Mouse (Mus musculus) hindbrain, embryonic 10.5 days (tissue): ENCODE measurements around the gene Litaf. TPM values are rescaled to one million over a fixed set of nuclear protein-coding genes. Genes with fewer than 3 reads are reported as not detected.
A peak's percentile ranks its signal among the peaks of the same experiment; 100 is the strongest.

Experiments used
- DNase-seq: peaks from one replicate; pipeline ENCODE4 v3.0.0-alpha.2; 2017; ENCODE audit warnings: low spot score
- H3K27ac ChIP-seq: fragments of 300-500 bp; sonication (generic); 2 replicates; pipeline ENCODE4 v1.5.1; 2016; ENCODE audit warnings: mild to moderate bottlenecking, moderate library complexity
- H3K27me3 ChIP-seq: fragments of 300-500 bp; sonication (generic); 2 replicates; pipeline ENCODE4 v1.6.1; 2016; ENCODE audit warnings: mild to moderate bottlenecking; ENCODE audit not compliant: poor library complexity, insufficient read depth, severe bottlenecking
- H3K36me3 ChIP-seq: fragments of 300-500 bp; sonication (generic); 2 replicates; pipeline ENCODE4 v1.6.1; 2016; ENCODE audit warnings: mild to moderate bottlenecking, moderate library complexity
- H3K4me1 ChIP-seq: fragments of 300-500 bp; sonication (generic); replicated peaks from 2 replicates; pipeline ENCODE4 v1.6.1; 2016; ENCODE audit warnings: mild to moderate bottlenecking
- H3K4me3 ChIP-seq: fragments of 300-500 bp; sonication (generic); 2 replicates; pipeline ENCODE4 v1.5.1; 2016; ENCODE audit warnings: mild to moderate bottlenecking, moderate library complexity
- H3K9me3 ChIP-seq: fragments of 300-500 bp; sonication (generic); 2 replicates; pipeline ENCODE4 v1.6.1; 2016; ENCODE audit warnings: mild to moderate bottlenecking, moderate library complexity
- WGBS: fragments of 180-500 bp; shearing (Covaris S2); methylation state at CpG from one replicate; pipeline ENCODE4 v1.1.7; 2016; 5-methylcytosine and 5-hydroxymethylcytosine counted together
- polyA plus RNA-seq: library from polyadenylated mRNA; unstranded; fragments of >200 nt; fragmentation: Nextera tagmentation; extraction: Ambion mirVana; gene quantifications from 2 replicates; pipeline ENCODE4 v1.2.1, GENCODE M21; 2016

Gene Litaf
- polyA plus RNA-seq, 1 experiment from 2014 or later: 88.8 TPM

DNA sequence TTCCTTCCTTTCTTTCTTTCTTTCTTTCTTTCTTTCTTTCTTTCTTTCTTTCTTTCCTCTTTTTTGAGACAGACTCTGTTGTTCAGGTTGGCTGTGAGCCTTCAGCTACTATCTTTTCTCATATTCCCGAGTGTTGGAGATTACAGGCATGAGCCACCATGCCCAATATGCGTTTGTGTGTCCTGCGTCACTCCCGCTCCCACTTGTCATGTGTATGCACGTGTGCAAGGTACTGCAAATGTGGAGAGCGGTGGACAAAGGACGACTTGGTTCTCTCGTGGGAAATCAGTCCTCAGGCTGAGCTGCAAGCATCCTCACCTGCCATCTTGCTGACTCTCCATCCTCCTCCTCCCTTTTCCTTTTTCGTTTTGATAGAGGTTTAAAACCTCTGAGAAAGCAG is 30.7 kb downstream of the Litaf start:
- Histone ChIP-seq H3K4me1 (peaks cover 8% of the 10 kb centered on the region; the same call in 1 of the 2 replicates), H3K9me3 (no peaks in the 10 kb centered on the region), H3K27me3 (no peaks in the 10 kb centered on the region), H3K36me3 (no peaks in the 10 kb centered on the region), H3K27ac (no peak overlapping the region), H3K4me3 (no peak overlapping the region)
- WGBS: 85% methylated on average over 9 of the region's 9 CpGs
- no peak for DNase-seq

DNA sequence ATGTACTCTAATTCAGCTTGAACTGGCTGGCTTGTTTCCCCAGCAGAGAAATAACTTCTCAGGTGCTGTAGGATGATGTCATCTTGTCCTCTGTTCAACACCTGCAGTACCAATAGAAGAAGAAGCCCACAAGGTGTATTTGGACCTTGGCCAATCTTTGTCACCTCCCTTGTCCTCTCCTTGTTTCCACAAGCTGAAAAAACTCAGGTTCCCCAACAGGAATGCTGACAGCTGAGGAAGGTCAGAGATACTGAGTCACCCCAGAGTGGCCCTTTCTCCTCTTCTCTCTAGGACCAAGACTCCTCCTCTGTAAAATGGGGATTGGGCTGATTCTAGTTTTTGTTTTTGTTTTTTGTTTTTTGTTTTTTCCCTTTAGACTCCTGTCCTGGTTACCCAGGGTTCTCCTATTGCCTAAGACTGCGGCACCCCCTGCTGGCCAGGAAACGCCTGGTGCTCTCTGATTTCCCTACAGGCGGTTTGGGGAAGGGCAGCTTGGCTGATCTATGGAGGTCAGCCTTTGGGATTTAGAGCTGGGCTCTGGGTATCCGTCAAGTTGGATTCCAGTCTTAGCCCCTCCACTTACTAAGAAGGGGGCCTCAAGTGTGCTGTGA is 31.7 kb downstream of the Litaf start:
- Histone ChIP-seq H3K27me3 (no peaks in the 10 kb centered on the region), H3K27ac (peak overlapping the region; percentile 24; the same call in 1 of the 2 replicates), H3K4me1 (peaks cover 8% of the 10 kb centered on the region; the same call in 1 of the 2 replicates), H3K4me3 (no peak overlapping the region), H3K9me3 (no peaks in the 10 kb centered on the region), H3K36me3 (no peaks in the 10 kb centered on the region)
- WGBS: 2% methylated on average over 4 of the region's 4 CpGs
- DNase-seq: peak; percentile 85

DNA sequence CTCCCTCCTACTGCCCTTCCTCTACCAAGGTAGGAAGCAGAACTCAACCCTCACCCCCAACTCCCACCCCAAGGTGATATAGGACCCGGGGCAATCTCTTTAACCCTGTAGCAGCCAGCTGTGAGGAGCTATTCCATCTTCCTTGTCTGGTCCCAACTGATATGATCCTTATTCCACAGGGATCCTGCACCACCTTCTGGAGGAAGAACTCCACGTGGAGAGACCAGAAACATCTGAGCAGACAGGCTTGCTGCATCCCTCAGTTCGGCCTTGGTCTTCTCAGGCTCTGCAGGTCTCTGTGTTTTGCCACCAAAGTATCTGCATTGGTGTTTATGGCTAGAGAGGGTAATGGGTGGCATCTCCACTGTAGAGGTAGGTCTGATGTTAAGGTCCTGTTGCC is 34.6 kb downstream of the Litaf start:
- Histone ChIP-seq H3K27ac (no peak overlapping the region), H3K9me3 (no peaks in the 10 kb centered on the region), H3K36me3 (no peaks in the 10 kb centered on the region), H3K4me1 (peaks cover 6% of the 10 kb centered on the region; the same call in 1 of the 2 replicates), H3K4me3 (no peak overlapping the region), H3K27me3 (no peaks in the 10 kb centered on the region)
- no peak for DNase-seq
- WGBS: 70% methylated on average over 3 of the region's 3 CpGs

DNA sequence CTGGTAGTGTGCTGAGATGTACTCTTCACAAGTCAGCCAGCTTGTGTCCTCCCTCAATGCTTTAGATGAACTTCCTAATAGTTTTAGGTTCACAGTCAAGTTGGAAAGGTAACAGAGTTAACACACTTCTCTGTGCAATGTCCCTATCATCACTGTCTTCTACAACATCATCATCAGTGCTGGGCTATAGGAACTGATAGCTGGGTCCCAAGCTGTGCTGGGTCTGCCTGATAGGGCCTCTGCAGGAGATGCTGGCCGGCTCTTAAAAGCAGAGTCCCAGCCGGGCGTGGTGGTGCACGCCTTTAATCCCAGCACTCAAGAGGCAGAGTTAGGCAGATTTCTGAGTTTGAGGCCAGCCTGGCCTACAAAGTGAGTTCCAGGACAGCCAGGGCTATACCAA is 35.1 kb downstream of the Litaf start:
- 85% methylated on average over 4 of the region's 4 CpGs for WGBS
- H3K36me3 ChIP-seq: no peaks in the 10 kb centered on the region
- peaks cover 1% of the 10 kb centered on the region; the same call in 1 of the 2 replicates for H3K4me1 ChIP-seq

DNA sequence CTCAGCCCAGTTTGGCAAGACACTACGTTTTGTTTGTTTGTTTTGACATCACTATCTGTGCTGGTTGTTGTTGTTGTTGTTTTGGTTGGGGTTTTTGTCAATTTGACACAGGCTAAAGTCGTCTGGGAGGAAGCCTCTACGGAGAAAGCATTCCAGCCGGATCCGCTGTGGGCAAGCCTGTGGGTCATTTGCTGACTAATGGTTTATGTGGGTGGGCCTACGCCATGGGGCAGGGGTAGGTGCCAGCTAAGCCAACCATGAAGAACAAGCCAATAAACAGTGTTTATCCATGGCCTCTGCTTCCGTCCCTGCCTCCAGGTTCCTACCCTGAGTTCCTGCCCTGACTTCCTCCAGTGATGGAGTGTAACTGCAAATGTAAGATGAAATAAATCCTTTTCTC is 37.8 kb downstream of the Litaf start:
- H3K27ac ChIP-seq: no peak overlapping the region
- no peak overlapping the region for H3K4me3 ChIP-seq
- no peaks in the 10 kb centered on the region for H3K9me3 ChIP-seq
- no peaks in the 10 kb centered on the region for H3K36me3 ChIP-seq
- H3K27me3 ChIP-seq: no peaks in the 10 kb centered on the region
- WGBS: 87% methylated on average over 7 of the region's 7 CpGs
- H3K4me1 ChIP-seq: 0 out of 2 replicates have a peak, but pooled peaks cover 3% of the 10 kb centered on the region
- DNase-seq: no peak

More for the DNA sequence above, 35.1 kb downstream of the Litaf start:
- H3K27me3 ChIP-seq: no peaks in the 10 kb centered on the region
- no peak for DNase-seq
- no peak overlapping the region for H3K27ac ChIP-seq
- H3K4me3 ChIP-seq: no peak overlapping the region
- H3K9me3 ChIP-seq: no peaks in the 10 kb centered on the region

DNA sequence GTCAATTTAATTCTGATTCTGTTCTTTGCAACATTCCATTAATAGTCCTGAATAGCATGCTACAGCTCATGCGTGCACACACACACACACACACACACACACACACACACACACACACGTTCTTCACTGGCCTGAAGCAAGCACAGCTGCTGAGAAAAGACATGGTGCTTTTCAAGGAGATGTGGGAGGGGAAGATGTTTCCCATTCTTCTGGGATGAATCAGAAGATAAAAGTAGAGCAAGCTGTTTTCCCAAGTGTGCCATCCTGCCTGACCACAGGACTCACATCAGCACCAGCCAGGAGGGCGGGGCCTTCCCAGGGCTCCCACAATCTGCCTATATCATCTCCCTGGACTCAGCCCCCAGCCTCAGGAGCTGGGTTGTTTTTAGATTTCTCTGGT is 41.1 kb downstream of the Litaf start:
- 88% methylated on average over 3 of the region's 3 CpGs for WGBS
- H3K4me3 ChIP-seq: no peak overlapping the region
- DNase-seq: no peak
- no peaks in the 10 kb centered on the region for H3K36me3 ChIP-seq
- H3K27me3 ChIP-seq: no peaks in the 10 kb centered on the region; the same call in 1 of the 2 replicates
- H3K4me1 ChIP-seq: peaks cover 11% of the 10 kb centered on the region; the same call in 1 of the 2 replicates
- no peak overlapping the region for H3K27ac ChIP-seq
- no peaks in the 10 kb centered on the region for H3K9me3 ChIP-seq

DNA sequence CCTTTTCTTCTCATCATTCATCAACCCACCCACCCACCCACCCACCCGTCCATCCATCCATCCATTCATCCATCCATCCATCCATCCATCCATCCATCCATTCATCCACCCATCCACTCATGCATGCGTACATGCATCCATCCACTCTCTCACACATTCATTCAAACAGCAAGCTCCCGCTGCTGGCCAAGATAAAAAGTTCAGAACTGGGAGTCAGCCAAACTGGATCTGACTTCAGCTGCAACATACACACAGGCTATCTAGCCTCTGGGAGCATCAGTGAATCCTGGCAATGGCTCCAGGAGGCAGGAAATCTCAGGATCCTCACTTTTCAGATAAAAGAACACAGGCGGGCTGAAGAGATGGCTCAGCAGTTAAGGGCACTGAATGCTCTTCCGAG is 42.3 kb downstream of the Litaf start:
- DNase-seq: no peak
- H3K9me3 ChIP-seq: no peaks in the 10 kb centered on the region
- WGBS: 89% methylated on average over 5 of the region's 5 CpGs

DNA sequence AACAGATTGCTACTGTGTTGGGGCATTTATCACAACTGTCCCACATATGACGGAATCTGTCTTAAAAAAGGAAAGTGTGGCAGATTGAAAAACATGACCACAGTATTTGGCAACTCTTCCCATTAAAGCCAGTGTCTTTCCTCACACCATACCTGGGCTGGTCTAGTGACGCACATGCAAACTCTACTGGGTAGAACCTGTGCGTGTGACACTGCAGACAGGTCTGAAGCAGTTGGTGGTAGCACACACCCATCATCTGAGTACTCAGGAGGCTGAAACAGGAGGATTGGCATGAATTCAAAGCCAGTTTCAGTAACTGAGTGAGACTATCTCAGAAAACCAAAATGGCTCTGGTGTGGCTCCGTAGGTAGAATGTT is 43.9 kb downstream of the Litaf start:
- WGBS: 88% methylated on average over 4 of the region's 4 CpGs
- Histone ChIP-seq H3K36me3 (no peaks in the 10 kb centered on the region), H3K9me3 (no peaks in the 10 kb centered on the region), H3K27me3 (no peaks in the 10 kb centered on the region; the same call in 1 of the 2 replicates), H3K27ac (no peak overlapping the region), H3K4me1 (peaks cover 21% of the 10 kb centered on the region), H3K4me3 (no peak overlapping the region)
- DNase-seq: no peak

More for the DNA sequence above, 42.3 kb downstream of the Litaf start:
- Histone ChIP-seq H3K27ac (no peak overlapping the region), H3K4me3 (no peak overlapping the region), H3K27me3 (no peaks in the 10 kb centered on the region; the same call in 1 of the 2 replicates), H3K36me3 (no peaks in the 10 kb centered on the region), H3K4me1 (peaks cover 11% of the 10 kb centered on the region; the same call in 1 of the 2 replicates)

DNA sequence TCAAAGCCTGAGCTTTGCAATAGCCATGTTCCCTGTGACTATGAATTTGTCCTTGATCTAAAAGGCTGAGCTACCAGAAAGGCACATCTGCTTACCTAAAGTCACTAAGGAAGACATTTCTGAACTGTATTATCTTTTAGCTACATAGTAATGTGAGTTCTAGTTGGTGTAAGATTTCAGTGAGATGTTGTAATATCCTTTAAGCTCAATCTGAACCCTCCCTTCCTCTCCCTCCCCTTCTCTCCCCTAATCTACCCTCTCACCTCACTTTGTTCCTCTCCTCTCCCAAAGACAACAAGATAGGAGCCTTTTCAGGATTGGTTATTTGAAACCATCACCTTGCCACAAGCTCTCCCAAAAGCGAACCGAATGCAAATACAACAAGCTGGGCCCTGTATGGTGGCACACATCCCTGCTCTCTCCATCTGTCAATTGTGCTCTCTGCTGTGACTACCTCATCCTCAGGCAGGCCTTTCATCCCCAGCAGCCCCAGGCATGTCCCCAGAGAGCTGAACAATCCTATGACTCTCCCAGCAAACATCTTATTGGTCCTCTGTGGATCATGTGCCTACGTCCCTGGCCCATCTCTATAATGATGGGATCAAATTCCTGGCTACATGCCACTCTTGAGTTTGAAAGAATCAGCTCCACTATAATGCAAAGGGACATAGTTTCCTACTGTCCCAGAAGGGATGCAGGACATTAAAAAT is 44.4 kb downstream of the Litaf start:
- peaks cover 21% of the 10 kb centered on the region for H3K4me1 ChIP-seq
- no peaks in the 10 kb centered on the region for H3K9me3 ChIP-seq
- no peaks in the 10 kb centered on the region; the same call in 1 of the 2 replicates for H3K27me3 ChIP-seq
- H3K4me3 ChIP-seq: no peak overlapping the region
- no peak for DNase-seq
- H3K36me3 ChIP-seq: no peaks in the 10 kb centered on the region
- H3K27ac ChIP-seq: 0 out of 2 replicates have a peak overlapping the region, but pooled peaks have one; percentile 12
- 66% methylated on average over 3 of the region's 3 CpGs for WGBS

DNA sequence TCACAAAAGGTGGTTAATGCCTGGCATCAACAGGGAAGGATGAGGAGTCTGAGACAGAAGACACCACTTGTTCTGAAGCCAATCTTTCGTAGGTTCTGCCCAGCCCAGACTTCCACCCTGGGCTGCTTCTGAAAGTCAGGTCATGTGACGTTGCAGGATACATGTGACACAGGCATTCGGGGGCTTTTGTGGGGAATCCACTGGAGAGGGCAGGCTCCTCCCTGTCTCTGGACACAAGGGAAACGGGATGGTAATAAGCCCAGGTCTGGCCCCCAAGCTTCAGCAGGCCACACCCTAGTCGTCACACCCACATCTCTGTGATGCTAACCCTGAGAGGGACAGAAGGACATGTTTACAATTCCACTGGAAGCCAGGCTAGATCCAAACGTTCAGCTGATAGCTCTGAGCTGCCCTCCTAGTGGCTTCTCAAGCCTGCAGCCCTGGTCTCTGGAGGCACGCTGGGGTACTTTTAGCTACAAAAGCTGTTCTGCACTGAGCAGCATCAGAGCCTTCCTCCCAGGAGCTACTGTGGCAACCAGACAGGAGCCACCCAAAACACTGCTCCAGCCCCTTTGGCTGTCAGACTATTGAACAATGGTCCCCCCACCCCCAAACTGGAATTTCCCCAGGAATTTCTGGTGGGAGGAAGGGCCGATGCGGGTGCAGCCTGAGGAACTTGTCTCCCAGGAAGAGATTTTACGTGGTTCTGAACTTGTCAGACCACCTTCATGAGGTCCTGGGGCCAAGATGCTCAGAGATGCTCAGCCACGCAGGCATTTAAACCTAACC is 48.0 kb downstream of the Litaf start:
- peaks cover 19% of the 10 kb centered on the region for H3K4me1 ChIP-seq
- peak overlapping the region; percentile 66 for H3K27ac ChIP-seq
- no peak overlapping the region for H3K4me3 ChIP-seq
- no peaks in the 10 kb centered on the region; the same call in 1 of the 2 replicates for H3K27me3 ChIP-seq
- no peaks in the 10 kb centered on the region for H3K36me3 ChIP-seq
- no peaks in the 10 kb centered on the region for H3K9me3 ChIP-seq
- WGBS: 61% methylated on average over 11 of the region's 11 CpGs
- no peak for DNase-seq

DNA sequence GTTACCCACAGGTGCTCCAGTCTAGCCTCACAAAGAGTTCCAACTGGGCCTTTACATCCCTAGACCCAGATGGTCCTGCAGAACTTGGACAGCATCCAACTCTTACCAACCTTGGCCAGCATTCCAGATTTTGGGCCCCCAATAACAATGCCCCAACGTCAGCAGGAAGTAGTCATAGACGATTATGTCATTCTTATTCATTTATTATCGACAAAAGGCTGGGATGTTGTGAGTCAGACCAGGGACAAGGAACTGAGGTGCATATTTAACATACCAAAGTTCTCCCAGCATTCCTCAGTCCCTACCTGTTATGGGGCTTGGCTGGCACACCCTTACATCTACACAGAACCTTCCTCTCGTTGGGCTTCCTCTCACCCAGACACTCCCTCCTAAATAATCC is 49.6 kb downstream of the Litaf start:
- Histone ChIP-seq H3K36me3 (no peaks in the 10 kb centered on the region), H3K9me3 (no peaks in the 10 kb centered on the region), H3K4me3 (no peak overlapping the region), H3K27ac (no peak overlapping the region), H3K27me3 (no peaks in the 10 kb centered on the region), H3K4me1 (peaks cover 27% of the 10 kb centered on the region)
- WGBS: 85% methylated on average over 4 of the region's 4 CpGs
- DNase-seq: no peak

DNA sequence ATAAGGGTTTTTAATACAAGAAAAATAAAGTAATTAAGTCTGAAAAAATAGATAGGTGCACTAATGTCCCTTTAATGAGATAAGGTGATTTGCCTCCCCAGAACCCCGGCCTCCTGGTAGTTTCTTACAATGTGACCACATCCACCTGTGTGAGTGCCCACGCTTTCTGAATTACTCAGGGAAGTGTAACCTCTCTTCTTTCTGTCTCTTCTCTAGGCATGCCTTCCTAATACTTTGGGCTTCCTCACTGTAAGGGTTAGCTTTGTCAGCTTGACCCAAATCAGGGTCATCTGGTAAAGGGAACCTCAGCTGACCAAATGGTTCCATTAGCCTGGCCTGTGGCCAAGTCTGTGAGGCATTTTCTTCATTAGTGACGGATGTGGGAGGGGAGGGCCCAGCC is 51.5 kb downstream of the Litaf start:
- Histone ChIP-seq H3K27ac (0 out of 2 replicates have a peak overlapping the region, but pooled peaks have one; percentile 17), H3K4me3 (no peak overlapping the region), H3K9me3 (no peaks in the 10 kb centered on the region), H3K27me3 (no peaks in the 10 kb centered on the region), H3K36me3 (no peaks in the 10 kb centered on the region), H3K4me1 (peaks cover 33% of the 10 kb centered on the region)
- 85% methylated on average over 3 of the region's 3 CpGs for WGBS
- DNase-seq: no peak
